Mouse (Mus musculus) adipocyte (in vitro differentiated cells): Measurements from ENCODE around the gene Fmnl1.

Experiments used
- DNase-seq: peaks from one replicate; pipeline ENCODE4 v3.0.0-alpha.2; 2016; ENCODE audit warnings: low spot score

The Fmnl1 gene

GRCm38 (mm10) chr11:103181911-103182310 lies 11.0 kb downstream of the Fmnl1 start:
- DNase-seq, result no peak

- DNase-seq, result peak; percentile 40
These were observed 14.0 kb downstream of the Fmnl1 start for GRCm38 (mm10) chr11:103184891-103185290.

- DNase-seq, result no peak
These were observed 21.5 kb downstream of the Fmnl1 start for GRCm38 (mm10) chr11:103192230-103192955.

GRCm38 (mm10) chr11:103192956-103193824 lies 22.3 kb downstream of the Fmnl1 start:
- DNase-seq, result no peak

- DNase-seq, result no peak
These were observed 22.9 kb downstream of the Fmnl1 start for GRCm38 (mm10) chr11:103193825-103194168.

- no peak for DNase-seq
These were observed 24.3 kb downstream of the Fmnl1 start for GRCm38 (mm10) chr11:103195236-103195635.

- DNase-seq, result no peak
These were observed 24.7 kb downstream of the Fmnl1 start for GRCm38 (mm10) chr11:103195656-103196055.

- DNase-seq, result no peak
These were observed 26.4 kb downstream of the Fmnl1 start for GRCm38 (mm10) chr11:103197340-103197739.

- DNase-seq, result no peak
These were observed 27.4 kb downstream of the Fmnl1 start for GRCm38 (mm10) chr11:103198339-103198738.

GRCm38 (mm10) chr11:103198911-103199803 lies 28.2 kb downstream of the Fmnl1 start:
- no peak for DNase-seq

- DNase-seq, result peak; percentile 55
These were observed 30.8 kb downstream of the Fmnl1 start for GRCm38 (mm10) chr11:103201664-103202063.

- DNase-seq, result no peak
These were observed 31.5 kb downstream of the Fmnl1 start for GRCm38 (mm10) chr11:103202376-103202775.

- no peak for DNase-seq
These were observed 35.3 kb downstream of the Fmnl1 start for GRCm38 (mm10) chr11:103206203-103206602.

GRCm38 (mm10) chr11:103208458-103208857 lies 37.6 kb downstream of the Fmnl1 start, which contains the start of gene 1700023F06Rik:
Gene 1700023F06Rik (minus strand): TSS chr11:103208558.
- no peak for DNase-seq

- no peak for DNase-seq
These were observed 39.4 kb downstream of the Fmnl1 start for GRCm38 (mm10) chr11:103210291-103210690.

GRCm38 (mm10) chr11:103213712-103214111 lies 42.8 kb downstream of the Fmnl1 start:
- no peak for DNase-seq

- no peak for DNase-seq
These were observed 44.4 kb downstream of the Fmnl1 start for GRCm38 (mm10) chr11:103215355-103215754.

GRCm38 (mm10) chr11:103217790-103218516 lies 47.0 kb downstream of the Fmnl1 start, which contains the start of gene Spata32:
Gene Spata32 (minus strand): TSS chr11:103218432.
- no peak for DNase-seq

GRCm38 (mm10) chr11:103218517-103218901 lies 47.6 kb downstream of the Fmnl1 start:
- DNase-seq, result no peak

- DNase-seq, result no peak
These were observed 48.4 kb downstream of the Fmnl1 start for GRCm38 (mm10) chr11:103219259-103219658.

- no peak for DNase-seq
These were observed 49.1 kb downstream of the Fmnl1 start for GRCm38 (mm10) chr11:103219995-103220394.
